Mouse (Mus musculus) spleen, adult 18-20 months (tissue): ENCODE measurements at regions not wholly inside any gene's neighbourhood (a gene's known extent, or its start where the extent isn't known, plus 50 kb on each side); places are given as distances from the start of the nearest gene placed in this dataset.

ENCODE experiments used
- DNase-seq, 2 experiments: peaks; one replicate each; pipeline ENCODE4 v3.0.0; 2022; ENCODE audit warnings: mixed read lengths in 2 of 2

DNA sequence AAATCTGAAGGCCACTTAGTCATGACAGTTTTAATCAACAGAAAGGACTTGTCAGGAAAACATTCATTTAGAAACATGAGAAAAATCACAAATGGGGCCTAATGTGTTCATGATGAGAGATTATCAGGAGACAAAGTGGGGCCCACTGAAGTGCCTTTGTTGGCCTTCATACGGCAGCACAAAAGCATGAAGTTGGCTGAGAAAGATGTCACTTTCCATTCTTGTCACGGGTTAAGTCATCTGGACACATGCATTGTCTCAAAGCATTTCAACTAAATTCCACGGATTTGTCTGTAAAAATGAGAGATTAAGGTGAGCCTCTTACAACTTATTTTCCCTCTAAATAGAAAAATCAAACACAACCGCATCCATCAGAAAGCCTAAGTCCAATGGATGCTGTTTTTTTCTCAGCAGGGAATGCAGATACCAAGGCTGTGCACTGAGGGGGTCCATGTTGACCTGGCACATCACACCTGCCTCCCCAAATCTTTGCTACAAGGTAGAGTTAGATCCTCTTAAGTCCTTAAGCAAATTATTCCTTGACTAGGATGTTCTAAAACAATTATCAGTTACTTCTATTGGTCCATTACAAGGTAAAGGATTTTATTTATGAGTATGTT, 1679.2 kb downstream of the 4930444P10Rik start:
- DNase-seq: no peak

DNA sequence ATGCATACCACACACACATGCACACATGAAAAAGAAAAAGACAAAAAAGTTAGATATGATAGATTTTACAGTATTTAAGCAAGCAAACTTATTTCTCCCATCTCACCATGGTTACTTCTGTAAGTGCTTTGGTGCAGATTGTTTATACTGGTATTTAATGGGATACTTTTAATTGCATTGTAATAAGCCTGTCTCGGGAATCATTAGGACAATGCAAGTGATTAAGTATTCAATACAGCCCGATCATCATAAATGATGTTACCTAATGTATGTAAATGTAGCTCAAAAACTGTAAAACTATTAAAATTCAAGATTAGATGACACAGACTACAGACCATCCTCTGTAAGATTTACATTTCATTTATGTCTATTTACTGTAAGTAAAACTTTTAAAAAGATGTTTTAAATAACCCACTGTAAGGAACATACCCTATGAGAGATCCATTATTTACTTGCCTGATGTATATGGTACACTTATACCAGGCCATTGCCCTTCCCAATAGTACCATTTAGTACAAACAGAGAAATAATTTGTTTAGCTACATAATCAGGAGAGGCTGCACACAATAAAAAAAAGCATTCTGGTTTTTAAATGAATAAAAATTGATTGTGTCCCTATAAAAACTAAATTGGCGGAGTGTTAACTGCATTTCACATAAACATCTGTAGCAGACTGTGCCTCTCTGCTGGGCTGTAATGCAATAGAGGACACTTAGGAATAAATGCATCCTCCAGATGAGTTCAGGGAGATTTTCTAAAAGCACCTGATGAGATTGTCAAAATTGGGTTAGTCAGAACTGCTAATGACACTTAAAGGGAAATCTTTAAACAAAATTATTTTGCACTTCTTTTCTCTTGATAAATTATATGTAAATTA, 1722.9 kb downstream of the 4930444P10Rik start:
- no peak for DNase-seq

DNA sequence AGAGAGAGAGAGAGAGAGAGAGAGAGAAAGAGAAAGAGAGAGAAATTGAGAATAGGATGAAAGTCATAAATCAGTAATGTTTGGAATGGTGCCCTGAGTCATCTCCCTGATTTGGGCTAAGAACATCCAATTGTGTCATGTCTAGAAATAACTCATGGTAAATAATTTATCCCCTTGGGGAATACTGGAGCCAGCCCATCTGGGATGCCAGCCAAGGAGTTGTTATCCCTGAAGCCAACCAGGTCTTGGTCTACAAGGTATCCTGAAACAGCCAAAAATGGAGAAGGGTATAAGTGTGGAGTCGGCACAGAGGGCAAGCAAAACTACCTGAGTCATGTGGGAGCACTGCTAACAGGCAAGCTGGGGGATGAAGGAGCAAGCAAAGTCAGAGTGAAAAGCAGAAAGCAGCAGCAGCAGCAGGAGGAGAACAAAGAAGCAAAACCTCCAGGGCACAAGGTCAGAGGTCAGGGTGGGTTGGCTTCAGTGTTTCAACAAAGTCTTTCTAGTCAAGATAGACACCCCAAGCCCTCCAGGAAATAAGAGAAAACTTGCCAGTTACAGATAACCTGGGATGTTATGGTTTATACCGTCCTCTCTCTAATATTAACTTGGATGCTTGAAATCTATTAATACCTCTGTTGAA, 1733.0 kb downstream of the 4930444P10Rik start:
- no peak for DNase-seq
